Mouse (Mus musculus): ENCODE results near the gene Strn.

DNA sequence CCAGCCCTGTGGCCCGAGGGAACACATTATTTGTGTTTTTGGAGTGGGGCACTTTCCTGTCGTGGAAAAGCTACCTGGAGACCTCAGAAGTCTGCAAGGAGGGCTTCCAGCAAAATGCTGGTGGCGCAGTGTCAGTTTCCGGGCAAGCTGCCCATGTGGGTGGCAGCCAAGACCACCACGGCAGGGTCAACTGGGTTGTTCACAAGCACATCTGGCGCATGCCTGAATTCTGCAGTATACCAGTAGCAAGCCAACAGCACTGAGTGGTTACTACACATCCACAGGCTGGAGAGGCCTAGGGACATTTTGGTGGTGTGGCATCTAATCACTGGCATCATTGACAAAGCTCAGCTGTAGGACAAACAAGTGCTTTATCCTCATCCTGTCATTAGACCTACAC lies 97.9 kb downstream of the Strn start:
- no peak for TF ChIP-seq CTCF (IDR thresholded peaks at IDR 0.05; ENCODE audit: low read depth)
- no peak for TF ChIP-seq EP300 (IDR thresholded peaks at IDR 0.05; ENCODE audit: low read depth)

Measured in liver, embryonic 14.5 days (tissue).